Mouse (Mus musculus) MEL (cell line): ENCODE measurements around the gene Slc35d2. TPM values are rescaled to one million over a fixed set of nuclear protein-coding genes. Genes with fewer than 3 reads are reported as not detected.
"Not testable (repeated sequence)": the region's sequence is repeated elsewhere in the genome, so short reads cannot be mapped to it uniquely, and the experiment has no call there.

Experiments
- DNase-seq: peaks from one replicate; pipeline ENCODE4 v3.0.0; 2011; ENCODE audit warnings: low read depth, low spot score
- H3K27ac ChIP-seq: 2 replicates; pipeline ENCODE4 v1.5.1; 2012; ENCODE audit warnings: low read depth, mild to moderate bottlenecking, control low read depth, low read length, moderate library complexity; ENCODE audit not compliant: control insufficient read depth
- H3K27me3 ChIP-seq, 2 experiments: fragments of 150-350 bp in 1 of 2; sonication (generic) in 1 of 2; 2 replicates each; pipeline ENCODE4 v1.6.1; 2012; ENCODE audit warnings: low read length in 2 of 2, mild to moderate bottlenecking in 2 of 2, improper control_type of control experiment in 1 of 2, moderate library complexity in 1 of 2; ENCODE audit not compliant: insufficient read depth in 2 of 2, control insufficient read depth in 1 of 2
- H3K36me3 ChIP-seq, 2 experiments: 2 replicates each; pipeline ENCODE4 v1.6.1; 2012 to 2014; ENCODE audit warnings: low read length in 2 of 2, improper control_type of control experiment in 1 of 2, inconsistent platforms in 1 of 2, mild to moderate bottlenecking in 1 of 2; ENCODE audit not compliant: insufficient read depth in 2 of 2, control insufficient read depth in 1 of 2
- H3K4me1 ChIP-seq, 2 experiments: fragments of 150-350 bp in 1 of 2; sonication (generic) in 1 of 2; 2 replicates each; pipeline ENCODE4 v1.6.1; 2012; ENCODE audit warnings: low read length in 2 of 2, improper control_type of control experiment in 1 of 2, mild to moderate bottlenecking in 1 of 2; ENCODE audit not compliant: insufficient read depth in 2 of 2, control insufficient read depth in 1 of 2
- H3K4me3 ChIP-seq, 2 experiments: fragments of 150-350 bp in 1 of 2; sonication (generic) in 1 of 2; 2 replicates each; pipeline ENCODE4 v1.5.1; 2012; ENCODE audit warnings: low read depth in 2 of 2, low read length in 2 of 2, mild to moderate bottlenecking in 2 of 2, moderate library complexity in 2 of 2, control low read depth in 1 of 2, improper control_type of control experiment in 1 of 2; ENCODE audit not compliant: control insufficient read depth in 1 of 2, insufficient read depth in 1 of 2
- H3K79me2 ChIP-seq: 2 replicates; pipeline ENCODE4 v1.6.1; 2012; ENCODE audit warnings: mild to moderate bottlenecking, low read length, moderate library complexity; ENCODE audit not compliant: control insufficient read depth, poor library complexity, insufficient read depth
- H3K9ac ChIP-seq: 2 replicates; pipeline ENCODE4 v1.6.1; 2012; ENCODE audit warnings: low read depth, mild to moderate bottlenecking, control low read depth, low read length, moderate library complexity; ENCODE audit not compliant: control insufficient read depth, poor library complexity, severe bottlenecking
- H3K9me3 ChIP-seq: fragments of 150-350 bp; sonication (generic); replicated peaks from 2 replicates; pipeline ENCODE4 v1.6.1; 2012; ENCODE audit warnings: mild to moderate bottlenecking, low read length, improper control_type of control experiment, moderate library complexity; ENCODE audit not compliant: insufficient read depth
- CHD2 ChIP-seq: IDR thresholded peaks from 2 replicates; pipeline ENCODE4 v1.6.1; 2011; ENCODE audit warnings: low read length, improper control_type of control experiment
- CTCF ChIP-seq, 3 experiments: IDR thresholded peaks in 2 of 3; conservative IDR thresholded peaks in 1 of 3; 2 replicates each; pipeline ENCODE4 v1.5.1; 2011 to 2012; ENCODE audit warnings: low read length in 3 of 3, low read depth in 2 of 3, mild to moderate bottlenecking in 2 of 3, improper control_type of control experiment in 1 of 3, inconsistent platforms in 1 of 3, mixed read lengths in 1 of 3, moderate library complexity in 1 of 3; ENCODE audit not compliant: control insufficient read depth in 1 of 3, insufficient read depth in 1 of 3, poor library complexity in 1 of 3, severe bottlenecking in 1 of 3
- E2F4 ChIP-seq: IDR thresholded peaks from 2 replicates; pipeline ENCODE4 v1.6.1; 2011; ENCODE audit warnings: low read depth, low read length, improper control_type of control experiment, borderline replicate concordance
- ELF1 ChIP-seq: IDR thresholded peaks from 2 replicates; pipeline ENCODE4 v1.6.1; 2014; ENCODE audit warnings: low read depth, mild to moderate bottlenecking, inconsistent platforms, low read length, improper control_type of control experiment, moderate library complexity
- EP300 ChIP-seq, 2 experiments: IDR thresholded peaks; 2 replicates each; pipeline ENCODE4 v1.6.1; 2011; ENCODE audit warnings: improper control_type of control experiment in 2 of 2, low read length in 2 of 2, low read depth in 1 of 2, mild to moderate bottlenecking in 1 of 2
- ETS1 ChIP-seq: IDR thresholded peaks from 2 replicates; pipeline ENCODE4 v1.6.1; 2012; ENCODE audit warnings: low read depth, mild to moderate bottlenecking, inconsistent platforms, low read length, improper control_type of control experiment, moderate library complexity
- GABPA ChIP-seq: IDR thresholded peaks from 2 replicates; pipeline ENCODE4 v1.6.1; 2012; ENCODE audit warnings: low read depth, mild to moderate bottlenecking, inconsistent platforms, low read length, improper control_type of control experiment, moderate library complexity
- HCFC1 ChIP-seq: IDR thresholded peaks from 2 replicates; pipeline ENCODE4 v1.6.1; 2012; ENCODE audit warnings: low read depth, mild to moderate bottlenecking, inconsistent platforms, low read length, improper control_type of control experiment, moderate library complexity
- MAFK ChIP-seq: IDR thresholded peaks from 2 replicates; pipeline ENCODE4 v1.6.1; 2011; ENCODE audit warnings: low read depth, mild to moderate bottlenecking, low read length, improper control_type of control experiment, borderline replicate concordance
- MAX ChIP-seq: IDR thresholded peaks from 2 replicates; pipeline ENCODE4 v1.6.1; 2011; ENCODE audit warnings: low read length, improper control_type of control experiment
- MEF2A ChIP-seq: IDR thresholded peaks from 2 replicates; pipeline ENCODE4 v1.6.1; 2014; ENCODE audit warnings: low read depth, mild to moderate bottlenecking, inconsistent platforms, low read length, improper control_type of control experiment; ENCODE audit not compliant: poor library complexity, insufficient replicate concordance, severe bottlenecking; ENCODE audit errors: extremely low read depth
- MXI1 ChIP-seq: IDR thresholded peaks from 2 replicates; pipeline ENCODE4 v1.6.1; 2011; ENCODE audit warnings: mild to moderate bottlenecking, low read depth, low read length, improper control_type of control experiment
- MYC ChIP-seq: IDR thresholded peaks from 2 replicates; pipeline ENCODE4 v1.6.1; 2011; ENCODE audit warnings: low read depth, mild to moderate bottlenecking, low read length, improper control_type of control experiment, moderate library complexity
- NRF1 ChIP-seq: IDR thresholded peaks from 2 replicates; pipeline ENCODE4 v1.6.1; 2014; ENCODE audit warnings: low read depth, mild to moderate bottlenecking, inconsistent platforms, low read length, improper control_type of control experiment, moderate library complexity; ENCODE audit not compliant: poor library complexity, insufficient read depth, severe bottlenecking
- POLR2AphosphoS2 ChIP-seq: IDR thresholded peaks from 2 replicates; pipeline ENCODE4 v1.6.1; 2011; ENCODE audit warnings: low read length, improper control_type of control experiment
- RAD21 ChIP-seq: IDR thresholded peaks from 2 replicates; pipeline ENCODE4 v1.6.1; 2011; ENCODE audit warnings: mild to moderate bottlenecking, low read depth, low read length, improper control_type of control experiment
- TAL1 ChIP-seq: IDR thresholded peaks from 2 replicates; pipeline ENCODE4 v1.6.1; 2012; ENCODE audit warnings: mild to moderate bottlenecking, inconsistent platforms, low read length, moderate library complexity, mixed read lengths
- TCF12 ChIP-seq: IDR thresholded peaks from 2 replicates; pipeline ENCODE4 v1.6.1; 2014; ENCODE audit warnings: low read depth, mild to moderate bottlenecking, inconsistent platforms, low read length, improper control_type of control experiment, moderate library complexity
- UBTF ChIP-seq: IDR thresholded peaks from 2 replicates; pipeline ENCODE4 v1.6.1; 2012; ENCODE audit warnings: low read depth, mild to moderate bottlenecking, inconsistent platforms, low read length, improper control_type of control experiment, moderate library complexity, borderline replicate concordance; ENCODE audit not compliant: insufficient read depth
- USF1 ChIP-seq: IDR thresholded peaks from 2 replicates; pipeline ENCODE4 v1.6.1; 2014; ENCODE audit warnings: low read depth, mild to moderate bottlenecking, inconsistent platforms, low read length, improper control_type of control experiment, moderate library complexity
- ZKSCAN1 ChIP-seq: IDR thresholded peaks from 2 replicates; pipeline ENCODE4 v1.6.1; 2012; ENCODE audit warnings: low read depth, mild to moderate bottlenecking, inconsistent platforms, low read length, improper control_type of control experiment, moderate library complexity
- ZMIZ1 ChIP-seq: IDR thresholded peaks from 2 replicates; pipeline ENCODE4 v1.6.1; 2012; ENCODE audit warnings: low read depth, mild to moderate bottlenecking, inconsistent platforms, low read length, improper control_type of control experiment, moderate library complexity
- polyA plus RNA-seq, 2 experiments: library from polyadenylated mRNA; stranded (reverse) in 1 of 2; unstranded in 1 of 2; fragments of >175 nt in 1 of 2; fragments of >200 nt in 1 of 2; gene quantifications; 2 replicates each; pipeline versions ENCODE4 v1.2.1 to v1.2.4; 2012; ENCODE audit warnings: low replicate concordance in 2 of 2, low read depth in 1 of 2; ENCODE audit not compliant: insufficient read length in 2 of 2, insufficient read depth in 1 of 2, missing spikeins in 1 of 2
- total RNA-seq: library from RNA; depleted of rRNA; stranded (reverse); fragments of 300-350 nt; gene quantifications from 2 replicates; pipeline ENCODE4 v1.2.3, GENCODE M21; 2012

Slc35d2 gene
- total and polyA plus RNA-seq, 3 experiments: 3.9 to 11.6 TPM; not detected in 1

DNA sequence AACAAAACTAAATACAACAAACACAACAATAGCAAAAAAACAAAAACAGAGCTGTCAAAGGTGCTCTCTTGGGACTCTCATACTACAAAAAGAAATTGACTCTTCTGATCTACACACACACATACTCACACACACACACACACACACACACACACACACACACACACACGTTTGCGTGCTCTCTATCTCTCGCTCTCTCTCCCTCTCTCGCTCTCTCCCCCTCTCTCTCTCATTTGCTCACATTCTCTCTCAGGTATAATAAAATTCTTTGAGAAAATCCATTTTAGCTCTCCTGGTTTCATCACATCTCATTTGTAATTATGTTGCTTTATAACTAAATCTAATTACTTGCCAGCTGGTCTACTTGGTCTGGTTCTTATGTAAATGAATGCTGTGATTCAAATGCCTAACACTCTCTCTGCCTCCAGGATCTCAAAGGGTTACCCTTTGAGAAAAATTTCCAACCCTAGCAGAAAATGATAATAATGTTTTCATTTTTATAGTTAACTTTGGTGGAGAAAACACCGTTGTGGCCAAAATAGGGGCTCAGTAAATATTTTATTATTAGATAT, 68.1 kb downstream of the Slc35d2 start:
- Histone ChIP-seq H3K36me3 (no peaks in the 10 kb centered on the region), H3K27me3 (no peaks in the 10 kb centered on the region; a peak in 1 of 4 replicates)
- TF ChIP-seq UBTF (no peak), POLR2AphosphoS2 (no peak), MAX (no peak), ELF1 (no peak), ETS1 (no peak), TCF12 (no peak), RAD21 (no peak), GABPA (no peak), EP300 (IDR thresholded peaks at IDR 0.05; ENCODE audit: low read depth in 1 of 2, low read length in 2 of 2) (no peak), MXI1 (no peak), TAL1 (no peak), HCFC1 (no peak), USF1 (no peak)
- TF ChIP-seq, all 39 proteins: peak for 0
- no peak overlapping the region for H3K9ac ChIP-seq
- H3K9me3 ChIP-seq: no peaks in the 10 kb centered on the region
- no peak overlapping the region for H3K4me3 ChIP-seq
- no peaks in the 10 kb centered on the region for H3K79me2 ChIP-seq
- no peak for DNase-seq
- H3K27ac ChIP-seq: no peak overlapping the region
- H3K4me1 ChIP-seq: no peaks in the 10 kb centered on the region

- H3K9ac ChIP-seq: no peak overlapping the region
- TF ChIP-seq ZKSCAN1 (no peak), MAX (no peak), MEF2A (no peak), RAD21 (no peak), MAFK (no peak), CHD2 (no peak), MXI1 (no peak), CTCF (IDR thresholded peaks at IDR 0.05 in 2 of 3, conservative IDR thresholded peaks at IDR 0.05 in 1 of 3; ENCODE audit: control insufficient read depth in 1 of 3, insufficient read depth in 1 of 3, low read depth in 2 of 3, low read length in 3 of 3, poor library complexity in 1 of 3, severe bottlenecking in 1 of 3) (no peak), TAL1 (no peak), E2F4 (no peak), UBTF (no peak), ZMIZ1 (no peak), NRF1 (no peak), ETS1 (no peak), MYC (no peak)
- H3K4me1 ChIP-seq: no peaks in the 10 kb centered on the region; a peak in 1 of 4 replicates
- H3K4me3 ChIP-seq: no peak overlapping the region
- no peak overlapping the region for H3K27ac ChIP-seq
- no peaks in the 10 kb centered on the region for H3K79me2 ChIP-seq
- no peaks in the 10 kb centered on the region; a peak in 1 of 4 replicates for H3K27me3 ChIP-seq
- H3K9me3 ChIP-seq: no peaks in the 10 kb centered on the region
- H3K36me3 ChIP-seq: no peaks in the 10 kb centered on the region
- DNase-seq: no peak
Measured at GRCm38 (mm10) chr13:64053959-64054358, 75.2 kb downstream of the Slc35d2 start.

DNA sequence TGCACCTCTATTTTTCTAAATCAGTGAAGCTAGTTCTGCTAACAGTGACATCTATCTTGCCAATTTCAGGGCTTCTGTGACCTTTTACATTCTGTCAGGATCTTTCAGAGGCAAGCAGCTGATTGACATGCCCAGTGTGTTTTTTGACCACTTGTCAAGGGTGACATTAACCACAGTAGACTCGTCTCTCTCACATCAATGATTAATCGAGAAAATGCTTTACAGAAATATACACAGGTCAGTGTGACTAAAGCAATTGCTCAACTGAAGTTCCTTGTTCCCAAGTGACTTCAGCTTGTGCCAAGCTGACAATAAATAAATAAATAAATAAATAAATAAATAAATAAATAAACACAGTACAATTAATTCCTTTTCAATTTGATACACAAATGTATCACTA, 76.9 kb downstream of the Slc35d2 start:
- not testable (repeated sequence) for H3K36me3 ChIP-seq, H3K9me3 ChIP-seq, H3K4me3 ChIP-seq, H3K27me3 ChIP-seq, DNase-seq, H3K4me1 ChIP-seq, H3K27ac ChIP-seq, H3K9ac ChIP-seq, H3K79me2 ChIP-seq
